Mouse (Mus musculus) hematopoietic stem cell, adult 5-6 weeks (primary cell): Measurements from ENCODE around the gene Esr2. TPM values are rescaled to one million over a fixed set of nuclear protein-coding genes. Genes with fewer than 3 reads are reported as not detected.
"Not testable (repeated sequence)": the region's sequence is repeated elsewhere in the genome, so short reads cannot be mapped to it uniquely, and the experiment has no call there.

Experiments used
- ATAC-seq, 2 experiments: fragments of 125-278 bp in 1 of 2; replicated peaks in 1 of 2; 2 replicates each; pipeline ENCODE4 v1.8.0; 2016 to 2017; ENCODE audit warnings: inconsistent platforms in 2 of 2, mild to moderate bottlenecking in 2 of 2, moderate number of reproducible peaks in 2 of 2, low read depth in 1 of 2, moderate TSS enrichment in 1 of 2; ENCODE audit not compliant: low FRiP score in 2 of 2, poor library complexity in 2 of 2, severe bottlenecking in 2 of 2, insufficient read depth in 1 of 2, low TSS enrichment in 1 of 2
- total RNA-seq: library from RNA; stranded (forward); fragments of 172-1452, 232-1000 nt; gene quantifications from 2 replicates; pipeline ENCODE4 v1.2.3, GENCODE M21; 2017

Gene Esr2
- total RNA-seq, 1 experiment from 2014 or later: not detected

DNA sequence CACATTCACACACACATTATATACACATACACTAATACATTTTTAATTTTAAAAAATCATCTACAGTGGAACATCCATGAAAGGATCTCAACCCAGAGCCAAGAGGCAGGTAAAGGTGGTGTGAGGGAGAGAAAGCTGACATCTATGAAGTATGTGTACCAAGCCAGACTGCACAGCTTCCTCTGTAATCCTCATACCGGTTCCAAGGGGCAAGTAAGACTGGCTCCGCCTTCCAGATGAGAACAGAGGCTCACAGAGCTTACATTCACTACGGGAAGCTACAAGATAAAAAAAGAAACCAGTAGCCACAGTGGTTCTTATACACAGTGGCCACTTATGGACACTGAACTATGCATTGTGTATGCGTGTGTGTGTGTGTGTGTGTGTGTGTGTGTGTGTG, 2.5 kb upstream of the Esr2 start:
- ATAC-seq: no peak

DNA sequence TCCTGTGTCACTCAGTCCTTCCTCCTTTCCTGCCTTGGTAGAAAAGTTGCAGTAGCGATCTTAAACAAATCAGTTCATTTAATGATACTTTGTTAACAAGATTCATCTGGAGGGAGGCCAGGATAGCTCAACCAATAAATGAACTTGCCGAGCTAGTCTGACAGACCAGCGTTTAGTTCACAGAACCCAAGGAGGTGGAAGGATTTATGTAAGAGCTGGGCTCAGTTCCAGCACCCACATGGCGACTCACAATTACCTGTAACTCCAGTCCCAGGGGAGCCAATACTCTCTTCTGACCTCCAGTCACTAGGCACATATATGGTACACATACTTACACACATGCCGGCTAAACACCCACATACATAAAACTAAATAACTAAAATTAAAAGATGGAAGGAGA, 2.0 kb upstream of the Esr2 start:
- no peak for ATAC-seq

DNA sequence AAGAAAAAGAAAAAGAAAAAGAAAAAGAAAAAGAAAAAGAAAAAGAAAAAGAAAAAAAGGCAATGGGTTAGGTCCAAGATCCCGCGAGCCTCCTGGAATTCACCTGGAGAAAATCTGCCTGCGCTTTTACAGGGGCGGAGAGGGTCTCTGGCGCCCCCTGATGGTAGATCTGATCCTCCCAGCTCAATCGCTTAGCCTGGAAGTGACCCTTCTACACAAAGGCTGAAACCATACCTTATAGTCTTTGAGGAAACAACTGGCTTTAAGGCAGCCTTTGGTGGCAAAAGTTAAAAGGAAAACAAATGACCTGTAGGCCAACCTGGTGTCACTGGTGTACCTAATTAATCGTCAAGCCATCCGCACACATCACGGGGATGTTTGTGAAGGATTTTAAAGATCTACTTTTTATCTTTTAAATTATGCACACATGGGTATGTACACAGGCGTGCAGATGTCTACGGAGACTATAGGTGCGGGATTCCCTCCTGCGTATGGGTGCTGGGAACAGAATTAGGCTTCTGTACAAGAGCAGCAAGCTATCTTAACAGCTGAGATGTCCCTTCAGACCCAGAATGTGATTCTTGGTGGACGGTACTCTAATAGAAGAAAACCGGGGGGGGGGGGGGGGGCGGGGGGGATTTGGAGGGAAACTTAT, 932 bp upstream of the Esr2 start:
- ATAC-seq: peak; percentile 55 to 77; a peak in 2 of 4 replicates

DNA sequence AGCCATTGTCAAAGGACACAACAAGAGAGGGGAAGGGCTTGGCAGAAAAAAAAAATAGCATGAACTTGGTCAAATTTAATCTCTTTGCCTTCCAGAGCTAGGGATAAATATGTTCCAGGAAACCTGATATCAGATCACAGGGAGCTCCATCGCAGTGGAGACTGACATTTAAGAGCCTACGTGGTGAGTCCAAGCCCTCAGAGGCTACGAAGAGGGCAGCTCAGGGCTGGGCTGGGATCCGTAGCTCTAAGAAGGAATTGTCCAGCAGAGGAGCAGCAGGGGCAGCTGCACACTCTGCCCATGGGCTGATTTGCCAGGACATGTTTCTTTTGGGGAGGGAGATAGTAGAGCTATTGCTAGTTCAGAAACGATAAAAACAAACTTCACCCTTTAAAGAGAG, 11.4 kb downstream of the Esr2 start:
- no peak for ATAC-seq

DNA sequence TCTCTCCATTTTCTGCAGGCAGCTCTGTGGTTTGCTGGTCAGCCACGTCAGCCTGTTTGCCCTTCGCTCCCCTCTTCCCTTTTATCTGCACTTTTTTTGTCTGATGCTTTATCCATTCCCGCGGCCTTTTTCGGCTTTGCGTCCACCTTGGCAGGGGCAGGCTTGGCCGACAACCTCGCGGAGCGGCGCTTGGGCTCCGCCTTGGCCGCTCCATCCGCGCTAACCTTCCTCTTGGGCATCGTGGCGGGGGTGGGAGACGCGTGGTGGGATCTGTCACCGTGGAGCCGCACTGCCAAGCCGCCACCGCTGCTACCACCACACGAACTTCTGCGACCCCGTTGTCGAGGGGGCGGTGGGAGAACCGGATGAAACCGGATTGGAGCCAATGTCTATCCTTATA, 24.7 kb downstream of the Esr2 start:
- ATAC-seq: peak in 1 of 2 experiments; percentile 32; a peak in 1 of 4 replicates

GRCm38 (mm10) chr12:76136701-76137100, 40.4 kb downstream of the Esr2 start:
- ATAC-seq: no peak

DNA sequence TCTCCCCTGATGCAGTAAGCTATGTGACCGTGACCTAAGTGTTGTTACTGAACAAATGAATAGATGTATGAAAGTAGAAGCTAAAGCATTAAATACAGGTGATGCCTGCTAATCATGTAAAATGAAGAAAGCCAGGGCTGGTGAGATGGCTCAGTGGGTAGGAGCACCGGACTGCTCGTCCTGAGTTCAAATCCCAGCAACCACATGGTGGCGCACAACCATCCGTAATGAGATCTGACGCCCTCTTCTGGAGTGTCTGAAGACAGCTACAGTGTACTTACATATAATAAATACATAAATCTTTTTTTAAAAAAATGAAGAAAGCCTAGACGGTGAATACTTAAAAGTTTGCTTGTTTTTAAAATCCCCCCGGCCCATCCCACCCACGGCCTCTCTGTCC, 44.0 kb downstream of the Esr2 start:
- ATAC-seq: not testable (repeated sequence)

DNA sequence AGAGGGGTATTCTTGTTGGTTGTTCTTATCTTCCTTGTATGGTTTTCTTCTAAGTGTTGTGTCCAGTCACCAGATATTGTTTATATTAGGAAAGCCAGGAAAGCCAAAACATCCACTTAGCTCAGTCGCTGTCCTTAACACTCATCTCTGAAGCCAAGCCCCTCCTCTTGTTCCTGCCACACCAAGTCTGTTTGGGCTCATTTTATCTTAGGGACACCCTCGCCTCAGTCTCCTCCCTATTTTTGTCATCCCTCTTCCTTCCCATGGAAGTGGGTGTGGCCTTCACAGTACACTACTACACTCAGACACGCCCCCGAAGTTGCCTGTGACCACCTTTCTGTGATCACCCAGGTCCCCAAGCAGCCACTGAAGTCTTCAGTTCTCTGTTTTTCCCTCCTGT, 44.5 kb downstream of the Esr2 start:
- ATAC-seq: no peak

- ATAC-seq: no peak
Measured at GRCm38 (mm10) chr12:76130891-76131290, 46.2 kb downstream of the Esr2 start.

- ATAC-seq: no peak
Measured at GRCm38 (mm10) chr12:76130281-76130680, 46.8 kb downstream of the Esr2 start.

DNA sequence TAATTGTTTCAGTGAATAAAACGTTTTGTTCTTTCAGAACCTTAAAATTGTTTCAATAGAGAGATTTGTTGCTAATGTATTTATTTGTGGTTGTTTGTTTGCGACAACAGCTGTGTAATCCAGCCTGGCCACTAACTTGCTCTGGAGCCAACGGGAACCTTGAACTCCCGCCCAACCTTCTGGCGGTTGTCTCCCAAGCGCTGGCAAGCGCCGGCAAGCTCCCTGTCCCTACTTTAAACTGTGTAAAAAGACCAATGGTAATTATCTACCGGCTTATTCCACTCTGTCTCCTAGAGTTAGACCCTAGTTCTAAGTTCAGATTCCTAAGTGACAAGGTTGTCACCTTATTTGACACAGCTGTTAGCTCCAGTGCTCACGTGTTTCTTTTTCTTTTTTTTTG, 48.2 kb downstream of the Esr2 start:
- ATAC-seq: no peak

- no peak for ATAC-seq
Measured at GRCm38 (mm10) chr12:76128306-76128705, 48.8 kb downstream of the Esr2 start.

GRCm38 (mm10) chr12:76123223-76123622, 53.8 kb downstream of the Esr2 start:
- ATAC-seq: 0 out of 4 replicates have a peak, but pooled peaks of 1 of the 2 experiments have one; percentile 36

GRCm38 (mm10) chr12:76117632-76118153, 59.4 kb downstream of the Esr2 start:
- ATAC-seq: no peak

DNA sequence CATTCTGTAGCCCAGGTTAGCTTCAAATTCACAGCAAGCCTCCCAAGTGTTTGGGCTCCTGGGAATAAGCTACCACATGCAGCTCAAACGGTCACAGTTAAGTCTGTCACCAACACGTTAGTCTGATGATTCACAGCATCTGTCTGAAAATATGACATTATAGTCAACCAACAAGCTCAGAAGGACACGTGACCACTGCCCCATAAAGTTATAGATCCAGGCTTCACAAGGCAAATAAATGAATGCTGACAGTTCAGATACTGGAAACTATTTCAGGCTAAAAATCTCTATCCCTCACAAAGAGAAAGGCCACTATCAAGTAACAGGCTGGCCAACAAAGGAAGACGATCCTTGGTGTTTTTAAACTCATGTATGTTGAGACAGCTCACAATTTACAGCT, 60.5 kb downstream of the Esr2 start:
- ATAC-seq: no peak

DNA sequence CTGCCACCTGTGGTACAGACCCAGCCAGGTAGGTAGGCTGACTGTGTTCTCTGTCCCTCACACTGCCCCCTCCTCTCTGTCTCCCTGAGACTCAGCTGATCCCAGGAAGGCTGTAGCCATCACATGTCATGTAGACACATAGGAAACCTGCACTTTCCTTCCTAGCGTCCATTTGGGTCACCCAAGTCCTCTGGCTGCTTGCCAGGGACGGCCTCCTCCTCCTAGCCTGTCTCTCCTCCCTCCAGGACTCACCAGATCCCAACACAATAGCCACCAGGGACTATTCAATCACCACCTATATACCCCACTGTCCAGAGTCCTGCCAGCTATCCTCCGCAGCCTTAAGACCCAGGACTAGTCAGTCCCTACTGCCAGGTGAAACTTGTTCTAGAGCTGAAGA, 66.0 kb downstream of the Esr2 start:
- no peak for ATAC-seq

GRCm38 (mm10) chr12:76109646-76110405, 67.2 kb downstream of the Esr2 start:
- ATAC-seq: no peak

GRCm38 (mm10) chr12:76104596-76105351, 72.3 kb downstream of the Esr2 start:
- ATAC-seq: no peak
